Mouse (Mus musculus): ENCODE measurements around the gene Tm6sf1. TPM values are rescaled to one million over a fixed set of nuclear protein-coding genes. Genes with fewer than 3 reads are reported as not detected.

Gene Tm6sf1
- total RNA-seq, 2 experiments from 2014 or later: 132 to 177 TPM

- ATAC-seq (replicated peaks; ENCODE audit: poor library complexity, severe bottlenecking): no peak
Measured at GRCm38 (mm10) chr7:81875372-81875771, 16.6 kb downstream of the Tm6sf1 start.

GRCm38 (mm10) chr7:81880286-81880685 lies 21.5 kb downstream of the Tm6sf1 start:
- ATAC-seq (replicated peaks; ENCODE audit: poor library complexity, severe bottlenecking): no peak

- ATAC-seq (replicated peaks; ENCODE audit: poor library complexity, severe bottlenecking): no peak
Measured at GRCm38 (mm10) chr7:81880797-81881196, 22.0 kb downstream of the Tm6sf1 start.

GRCm38 (mm10) chr7:81881600-81881999 lies 22.8 kb downstream of the Tm6sf1 start:
- ATAC-seq (replicated peaks; ENCODE audit: poor library complexity, severe bottlenecking): no peak

GRCm38 (mm10) chr7:81885128-81885527 lies 26.3 kb downstream of the Tm6sf1 start:
- no peak for ATAC-seq (replicated peaks; ENCODE audit: poor library complexity, severe bottlenecking)

DNA sequence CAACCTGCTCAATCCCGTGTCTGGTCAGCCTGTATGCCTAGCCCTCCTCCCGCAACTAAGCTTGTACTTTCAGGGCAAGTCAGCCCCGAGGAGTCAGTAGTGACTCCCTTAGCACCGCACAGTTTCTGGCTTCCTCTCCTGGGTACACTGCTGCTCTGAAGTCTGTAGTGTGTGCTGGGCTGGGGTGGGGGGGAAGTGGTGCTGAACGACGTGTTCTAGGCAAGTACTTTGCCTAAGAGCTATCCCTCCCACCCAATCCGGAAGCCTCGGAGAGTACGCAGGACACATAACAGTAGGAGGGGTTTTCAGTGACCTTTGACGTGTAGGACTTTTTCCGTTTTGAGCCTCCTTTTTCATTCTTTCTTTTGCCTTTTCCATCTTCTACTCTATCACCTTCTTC lies 40.6 kb downstream of the Tm6sf1 start:
- no peak for ATAC-seq (replicated peaks; ENCODE audit: poor library complexity, severe bottlenecking)

DNA sequence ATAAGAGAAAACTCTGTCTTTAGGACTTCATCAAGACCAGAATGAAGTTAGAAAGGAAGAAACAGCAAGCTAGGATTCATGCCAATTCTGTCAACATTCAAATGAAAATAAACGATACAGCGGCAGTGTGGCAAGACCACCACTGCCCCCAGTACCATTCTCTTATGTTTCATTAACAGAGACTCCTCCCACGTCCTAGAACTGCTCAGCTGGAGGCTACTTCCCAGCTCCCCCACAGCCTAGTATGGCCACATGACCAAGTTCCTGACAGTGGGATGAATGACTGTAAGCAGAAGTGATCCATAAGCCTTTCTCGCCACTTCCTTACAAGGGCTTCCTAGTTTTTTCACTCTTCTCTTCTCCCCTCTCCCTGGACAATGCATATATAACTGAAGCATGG lies 45.3 kb downstream of the Tm6sf1 start:
- ATAC-seq (replicated peaks; ENCODE audit: poor library complexity, severe bottlenecking): peak; percentile 76

DNA sequence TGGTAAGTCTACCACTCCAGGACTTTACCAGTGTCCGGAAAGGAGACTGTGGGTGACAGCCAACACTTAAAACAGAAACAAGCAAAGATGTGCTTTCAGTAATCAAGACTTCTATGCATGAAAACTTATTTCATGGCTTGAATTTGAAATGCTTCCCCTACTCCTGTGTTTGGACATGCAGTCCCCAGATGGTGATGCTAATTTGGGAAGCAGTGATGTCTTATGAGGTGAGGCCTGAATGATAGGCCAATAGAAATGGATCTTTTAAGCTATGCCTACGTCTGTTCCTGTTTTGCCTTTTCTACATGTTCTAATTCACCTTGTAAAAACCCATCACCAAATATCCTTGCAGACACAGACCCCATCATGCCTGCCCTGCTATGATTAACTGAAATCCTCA lies 46.1 kb downstream of the Tm6sf1 start:
- no peak for ATAC-seq (replicated peaks; ENCODE audit: poor library complexity, severe bottlenecking)

DNA sequence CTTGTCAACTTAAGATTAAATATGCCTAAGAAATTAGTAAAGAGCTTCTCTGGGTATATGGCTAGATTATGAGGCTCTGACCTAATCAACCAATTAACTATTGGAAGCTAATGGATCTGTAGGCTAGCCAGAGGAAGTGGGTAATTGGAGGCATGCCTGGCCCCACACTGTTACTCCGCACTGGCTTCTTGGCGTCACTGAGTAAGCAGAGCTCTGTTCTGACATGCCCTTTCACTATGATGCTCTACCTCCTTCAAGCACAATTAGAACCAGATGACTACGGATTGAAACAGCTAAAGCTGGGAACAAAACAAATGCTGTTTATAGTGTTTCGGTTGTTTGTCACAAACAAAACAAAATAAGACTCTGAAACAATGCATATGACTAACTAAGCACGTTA lies 59.5 kb downstream of the Tm6sf1 start:
- no peak for ATAC-seq (replicated peaks; ENCODE audit: poor library complexity, severe bottlenecking)

GRCm38 (mm10) chr7:81920314-81920713 lies 61.5 kb downstream of the Tm6sf1 start:
- ATAC-seq (replicated peaks; ENCODE audit: poor library complexity, severe bottlenecking): no peak

GRCm38 (mm10) chr7:81921379-81921952 lies 62.7 kb downstream of the Tm6sf1 start:
- peak; percentile 90 for ATAC-seq (replicated peaks; ENCODE audit: poor library complexity, severe bottlenecking)

- ATAC-seq (replicated peaks; ENCODE audit: poor library complexity, severe bottlenecking): no peak; the same call in 1 of the 2 replicates
Measured at GRCm38 (mm10) chr7:81928998-81929397, 70.2 kb downstream of the Tm6sf1 start.

DNA sequence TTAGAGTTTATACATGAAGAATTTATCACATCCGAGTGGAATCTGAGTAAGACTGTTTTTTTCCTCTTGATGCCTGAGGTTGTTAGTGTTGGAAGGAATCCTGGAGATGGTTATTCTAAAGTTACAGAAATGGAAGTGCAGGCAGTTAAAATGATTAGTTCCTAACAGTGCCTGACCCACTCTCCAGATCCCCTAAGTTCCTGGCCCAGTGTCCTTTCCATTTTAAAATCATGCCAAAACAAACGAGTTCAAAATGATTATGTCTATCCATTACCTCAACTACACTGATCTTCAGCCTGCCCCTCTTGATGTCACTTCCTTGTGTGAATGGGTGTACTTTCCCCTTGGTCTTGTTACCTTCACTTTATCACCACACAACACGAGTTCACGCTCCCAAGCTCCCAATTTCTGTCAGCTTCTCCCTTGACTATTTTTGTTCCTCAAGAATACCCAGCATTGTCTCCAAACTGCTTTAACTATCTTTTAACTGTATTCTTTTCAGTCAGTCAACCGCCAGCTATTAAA lies 73.8 kb downstream of the Tm6sf1 start:
- ATAC-seq (replicated peaks; ENCODE audit: poor library complexity, severe bottlenecking): no peak

DNA sequence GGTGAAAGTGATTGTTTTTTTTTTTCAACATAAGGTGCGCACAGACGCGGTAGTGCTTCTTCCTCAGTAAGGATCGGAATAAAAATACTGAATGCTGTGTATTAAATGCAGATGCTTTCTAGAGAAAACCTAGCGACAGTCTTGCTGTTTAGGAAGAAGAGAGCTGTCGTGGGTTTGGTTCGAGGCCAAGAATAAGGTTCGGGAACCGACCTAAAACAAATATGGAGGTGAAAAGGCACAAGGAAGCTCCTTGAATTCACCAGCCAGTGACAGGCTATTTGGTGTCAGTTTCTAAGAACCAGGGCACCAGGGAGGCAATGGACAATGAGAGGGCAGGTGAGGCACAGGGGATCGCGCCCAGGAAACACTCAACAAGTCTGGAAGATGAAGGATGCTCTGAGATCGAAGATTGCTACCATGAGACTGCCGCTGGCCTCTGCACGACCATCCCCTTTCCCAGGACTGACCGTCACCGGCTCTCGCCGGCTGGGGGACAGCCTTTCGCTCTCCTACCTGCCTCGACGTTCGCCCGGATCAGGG lies 74.3 kb downstream of the Tm6sf1 start:
- no peak for ATAC-seq (replicated peaks; ENCODE audit: poor library complexity, severe bottlenecking)

DNA sequence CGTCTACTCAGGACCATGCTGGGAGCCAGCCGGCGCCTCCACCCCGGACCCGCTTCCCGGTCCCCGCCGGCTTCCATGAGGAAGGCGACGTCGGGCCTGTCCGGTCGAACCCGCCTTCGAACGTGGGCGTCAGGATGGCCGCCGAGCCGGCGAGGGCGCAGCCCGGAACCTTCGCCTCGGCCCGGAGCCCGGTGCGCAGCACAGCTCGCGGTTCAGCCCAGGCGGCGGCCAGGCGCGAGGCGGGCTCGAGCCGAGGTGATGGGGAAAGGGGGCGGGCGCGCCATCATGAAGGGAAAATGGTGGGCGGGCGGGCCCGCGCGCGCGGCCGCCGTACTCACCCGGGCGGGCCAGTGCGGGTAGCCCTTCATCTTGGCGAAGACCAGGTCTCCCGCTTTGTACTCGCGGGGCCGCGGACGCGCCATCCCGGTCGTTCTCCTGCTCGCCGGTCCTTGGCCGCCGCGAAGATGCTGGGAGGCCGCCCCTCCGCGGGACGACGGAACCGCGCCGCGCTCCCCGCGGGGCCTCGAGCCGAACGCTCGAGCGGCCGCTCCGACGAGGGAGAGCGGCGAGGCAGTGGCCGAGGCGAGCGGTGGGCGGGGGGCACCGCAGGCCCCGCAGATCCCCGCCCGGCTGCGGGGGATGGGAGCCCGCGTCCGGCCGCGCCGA lies 74.9 kb downstream of the Tm6sf1 start:
- ATAC-seq (replicated peaks; ENCODE audit: poor library complexity, severe bottlenecking): peak; percentile 52

Other genes starting within 250 kb of the Tm6sf1 start
- gene Homer2, start 151.5 kb upstream of the Tm6sf1 start, total RNA-seq (2014; fragmentation: Nextera tagmentation): 0.11 and 0.39 TPM in 2 replicates
- 1.5 and 5.2 TPM in 2 replicates for gene Homer2, start 151.5 kb upstream of the Tm6sf1 start, total RNA-seq (2017)
- 63.3 and 65.3 TPM in 2 replicates for gene Ramac, start 96.1 kb upstream of the Tm6sf1 start, total RNA-seq (2014; fragmentation: Nextera tagmentation)
- 88.6 and 89.8 TPM in 2 replicates for gene Ramac, start 96.1 kb upstream of the Tm6sf1 start, total RNA-seq (2017)
- gene 3110040N11Rik, start 69.5 kb upstream of the Tm6sf1 start, total RNA-seq (2014; fragmentation: Nextera tagmentation): 20.0 and 28.1 TPM in 2 replicates
- gene 3110040N11Rik, start 69.5 kb upstream of the Tm6sf1 start, total RNA-seq (2017): 69.5 and 80.4 TPM in 2 replicates
- 37.4 and 79.2 TPM in 2 replicates for gene Btbd1, start 29.6 kb upstream of the Tm6sf1 start, total RNA-seq (2014; fragmentation: Nextera tagmentation)
- 87.9 and 103 TPM in 2 replicates for gene Btbd1, start 29.6 kb upstream of the Tm6sf1 start, total RNA-seq (2017)
- not detected in 2 replicates for gene Gm10160, start 3.2 kb upstream of the Tm6sf1 start, total RNA-seq (2014; fragmentation: Nextera tagmentation)
- gene Gm10160, start 3.2 kb upstream of the Tm6sf1 start, total RNA-seq (2017): not detected in 2 replicates
- gene Hdgfl3, start 75.5 kb downstream of the Tm6sf1 start, total RNA-seq (2014; fragmentation: Nextera tagmentation): not detected in 2 replicates
- gene Hdgfl3, start 75.5 kb downstream of the Tm6sf1 start, total RNA-seq (2017): 0.67 and 0.99 TPM in 2 replicates
- gene Bnc1, start 133.3 kb downstream of the Tm6sf1 start, total RNA-seq (2014; fragmentation: Nextera tagmentation): not detected in 2 replicates
- gene Bnc1, start 133.3 kb downstream of the Tm6sf1 start, total RNA-seq (2017): not detected in 2 replicates

All from granulocyte monocyte progenitor cell, adult 5-6 weeks (primary cell).